Mouse (Mus musculus) thymus, postnatal 14 days (tissue): Measurements from ENCODE around the gene Rasl10b.

Source experiments
- DNase-seq: peaks from one replicate; pipeline ENCODE4 v3.0.0; 2021

Rasl10b gene

DNA sequence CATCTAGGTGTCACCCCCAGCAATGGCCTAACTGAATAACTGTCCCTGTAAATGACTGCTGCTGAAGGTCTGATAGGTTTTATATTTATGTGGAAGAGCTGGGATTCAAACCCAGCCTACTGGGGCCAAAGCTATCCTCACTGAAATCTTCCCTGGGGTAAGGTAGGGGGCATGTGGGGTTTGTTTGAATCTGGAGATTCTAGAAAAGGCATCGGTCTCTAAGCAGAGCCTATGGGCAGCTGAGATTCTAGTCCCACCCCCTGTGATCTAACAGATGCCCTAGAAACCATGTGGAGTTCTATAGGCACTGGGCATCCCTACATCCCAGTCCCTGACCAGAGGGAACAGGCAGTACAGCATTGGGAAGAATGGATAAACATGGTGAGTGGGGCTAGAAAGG, 28.4 kb downstream of the Rasl10b start, which contains the start of gene 1700020L24Rik:
1700020L24Rik (plus strand) TSS at position 301 of the 400 bp plus-strand sequence.
- no peak for DNase-seq

- DNase-seq = no peak
These were observed 30.6 kb downstream of the Rasl10b start for GRCm38 (mm10) chr11:83439426-83440060.

DNA sequence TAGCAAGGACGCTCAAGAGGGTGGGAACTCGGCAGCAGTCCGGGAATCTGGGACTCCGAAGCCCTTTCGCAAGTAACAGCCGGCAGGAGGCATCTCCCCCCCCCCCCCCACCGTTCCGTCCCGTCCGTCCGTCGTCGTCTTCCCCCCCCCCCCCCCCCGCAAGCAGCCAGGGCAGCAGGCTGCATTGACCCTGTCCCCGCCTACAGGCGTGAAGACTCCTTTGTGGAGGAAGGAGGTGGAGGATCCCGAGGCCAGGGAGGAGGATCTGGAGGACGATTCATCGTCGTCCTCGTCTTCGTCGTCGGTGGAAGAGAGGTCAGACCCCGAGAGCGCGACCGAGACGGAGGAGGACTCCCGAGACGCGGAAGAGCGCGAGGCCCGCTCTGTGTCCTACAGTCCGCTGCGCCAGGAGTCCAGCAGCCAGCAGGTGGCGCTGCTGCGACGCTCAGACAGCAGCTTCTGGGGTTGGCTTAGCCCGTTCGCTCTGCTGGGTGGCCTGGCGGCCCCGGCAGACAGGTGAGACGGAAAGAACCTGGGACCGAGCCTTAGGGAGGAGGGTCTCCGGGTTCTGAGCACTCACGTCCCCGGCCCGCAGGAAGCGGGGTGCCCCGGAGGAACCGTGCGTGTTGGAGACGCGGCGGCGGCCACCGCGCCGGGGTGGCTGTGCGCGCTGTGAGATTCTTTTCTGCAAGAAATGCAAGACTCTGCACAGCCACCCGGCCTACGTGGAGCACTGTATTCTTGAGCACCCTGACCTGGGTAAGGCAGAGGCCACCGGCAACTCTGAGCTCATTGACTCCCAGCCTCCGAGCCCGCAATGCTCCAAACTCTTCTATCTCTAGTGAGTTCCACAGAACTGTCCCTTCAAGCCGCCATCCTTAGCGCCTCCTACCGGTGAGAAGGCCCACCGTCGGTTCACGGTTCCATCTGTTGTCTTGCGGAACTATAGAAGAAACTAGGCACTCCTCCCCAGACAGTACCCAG, 31.4 kb downstream of the Rasl10b start:
- peak; percentile 90 for DNase-seq

- no peak for DNase-seq
These were observed 32.3 kb downstream of the Rasl10b start for GRCm38 (mm10) chr11:83441235-83441634.

DNA sequence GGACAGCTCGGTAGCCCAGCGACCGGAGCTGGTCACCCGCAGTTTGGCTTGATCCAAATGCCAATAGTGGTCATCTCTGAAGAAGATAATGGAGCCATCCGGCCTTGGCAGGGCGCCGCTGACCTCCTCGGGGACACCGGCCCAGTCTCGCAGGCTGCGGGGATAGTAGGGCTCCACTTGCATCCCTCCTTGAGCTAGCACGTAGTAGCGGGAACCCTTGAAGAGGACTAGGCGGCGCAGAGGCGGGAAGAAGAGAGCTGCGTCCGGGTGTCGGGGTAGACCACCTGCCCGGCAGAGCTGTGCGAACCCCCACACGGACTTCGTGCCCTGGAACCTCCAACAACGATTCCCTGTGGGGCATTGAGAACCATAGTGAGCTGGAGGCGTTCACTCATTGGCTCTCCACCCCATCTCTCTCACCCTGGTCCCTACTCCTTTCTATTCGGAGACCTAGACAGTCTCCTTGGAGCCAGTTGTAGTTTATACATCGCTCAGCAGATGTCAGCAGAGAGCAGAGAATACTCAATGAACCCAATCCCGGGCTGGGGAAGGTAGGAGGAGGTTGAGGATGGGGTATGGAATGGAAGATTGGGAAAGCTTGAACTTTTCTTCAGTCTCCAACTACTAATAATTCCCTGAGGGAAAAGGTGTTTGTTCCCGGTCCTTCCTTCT, 33.8 kb downstream of the Rasl10b start:
- peak; percentile 65 for DNase-seq

DNA sequence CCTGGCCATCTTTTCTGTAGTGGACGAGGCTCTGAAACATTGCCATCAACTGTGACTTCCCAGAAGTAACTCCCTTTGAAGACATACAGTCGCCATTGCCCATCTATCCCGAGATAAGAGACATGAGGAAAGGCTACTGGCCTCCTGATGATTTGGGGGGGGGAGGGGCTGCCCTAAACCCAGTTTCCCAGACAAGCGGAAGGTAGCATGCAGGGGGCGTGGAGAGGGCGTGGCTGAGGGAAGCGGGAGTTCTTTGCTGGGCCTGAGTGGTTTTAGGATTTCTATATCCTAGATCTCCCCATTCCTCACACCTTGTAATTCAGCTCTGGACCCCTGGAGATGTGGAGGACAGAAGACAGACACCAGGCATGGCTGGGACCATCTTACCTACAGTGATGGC, 34.9 kb downstream of the Rasl10b start:
- DNase-seq = no peak

- peak; percentile 23 for DNase-seq
These were observed 36.1 kb downstream of the Rasl10b start for GRCm38 (mm10) chr11:83445001-83445400.

GRCm38 (mm10) chr11:83447612-83448011, 38.7 kb downstream of the Rasl10b start:
- DNase-seq = no peak

- no peak for DNase-seq
These were observed 39.3 kb downstream of the Rasl10b start for GRCm38 (mm10) chr11:83448021-83448926.

- DNase-seq = no peak
These were observed 39.9 kb downstream of the Rasl10b start for GRCm38 (mm10) chr11:83448927-83449236.

GRCm38 (mm10) chr11:83449298-83449697, 40.4 kb downstream of the Rasl10b start:
- no peak for DNase-seq

- no peak for DNase-seq
These were observed 41.6 kb downstream of the Rasl10b start for GRCm38 (mm10) chr11:83450550-83450949.

GRCm38 (mm10) chr11:83451281-83451680, 42.3 kb downstream of the Rasl10b start:
- no peak for DNase-seq

DNA sequence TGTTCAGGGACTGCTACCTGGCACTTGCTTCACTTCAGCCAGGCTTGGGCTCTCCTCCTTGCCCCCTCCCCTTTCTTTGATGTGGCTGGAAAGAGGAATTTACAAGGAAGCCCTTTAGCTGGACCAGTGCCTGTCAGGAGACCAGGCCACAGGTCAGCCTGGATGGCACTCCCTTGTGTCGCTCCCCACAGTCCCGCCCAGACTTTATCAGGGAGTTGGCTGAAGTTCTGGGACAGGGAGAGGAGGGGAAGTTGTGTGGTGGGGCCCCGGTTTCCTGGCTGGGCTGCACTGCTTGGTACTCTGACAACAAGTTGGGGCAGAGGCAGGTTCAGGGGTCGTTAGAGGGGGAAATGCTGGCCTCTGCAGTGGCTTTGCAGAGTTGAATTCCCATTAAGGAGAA, 45.6 kb downstream of the Rasl10b start:
- no peak for DNase-seq

- DNase-seq = no peak
These were observed 46.7 kb downstream of the Rasl10b start for GRCm38 (mm10) chr11:83455608-83456007.

DNA sequence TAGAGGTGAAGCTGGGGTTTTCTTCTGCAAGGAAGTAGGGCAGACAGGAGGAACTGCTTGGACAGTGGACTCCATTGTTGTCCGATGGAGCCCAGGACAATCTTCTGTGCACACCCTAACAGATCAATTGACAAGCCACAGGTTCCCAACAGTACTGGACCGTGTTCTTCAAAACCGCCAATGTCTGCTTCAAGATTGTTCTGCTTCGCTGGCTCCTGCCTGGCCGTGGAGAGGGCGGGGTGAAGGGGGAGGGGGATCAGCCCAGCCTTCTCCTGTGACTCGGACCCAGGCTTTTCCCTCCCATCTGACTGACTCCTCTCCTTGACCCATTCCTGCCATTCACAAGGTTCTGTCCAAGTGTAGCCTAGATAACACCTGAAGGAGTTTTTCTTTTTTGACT, 48.3 kb downstream of the Rasl10b start:
- DNase-seq = no peak

- DNase-seq = no peak
These were observed 49.1 kb downstream of the Rasl10b start for GRCm38 (mm10) chr11:83457912-83458601.

DNA sequence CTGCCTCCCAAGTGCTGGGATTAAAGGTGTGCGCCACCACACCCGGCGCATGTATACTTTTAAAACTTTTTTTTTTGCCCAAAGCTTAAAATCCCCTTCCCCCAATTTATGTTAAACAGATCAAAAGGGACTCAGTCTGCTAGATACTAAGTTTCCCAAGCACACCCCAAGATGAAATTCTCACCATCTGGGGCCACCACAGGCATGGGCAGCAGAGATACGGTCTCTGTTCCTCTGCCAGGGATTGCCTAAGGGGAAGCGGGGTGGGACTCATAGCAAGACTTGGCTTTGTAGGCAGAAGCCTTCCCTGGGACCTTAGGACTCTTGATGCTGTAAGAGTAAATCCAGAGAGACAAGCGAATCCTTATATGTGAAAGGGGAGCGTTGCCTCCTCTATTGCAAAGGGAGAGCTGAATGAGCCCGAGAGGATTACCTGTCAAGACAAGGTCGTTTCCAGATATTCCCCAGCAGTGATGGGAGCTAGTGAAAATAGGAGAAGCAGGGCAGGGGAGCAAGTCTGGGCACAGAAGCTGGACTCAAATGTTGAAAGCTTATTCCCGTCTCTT, 52.6 kb downstream of the Rasl10b start:
- DNase-seq = no peak

DNA sequence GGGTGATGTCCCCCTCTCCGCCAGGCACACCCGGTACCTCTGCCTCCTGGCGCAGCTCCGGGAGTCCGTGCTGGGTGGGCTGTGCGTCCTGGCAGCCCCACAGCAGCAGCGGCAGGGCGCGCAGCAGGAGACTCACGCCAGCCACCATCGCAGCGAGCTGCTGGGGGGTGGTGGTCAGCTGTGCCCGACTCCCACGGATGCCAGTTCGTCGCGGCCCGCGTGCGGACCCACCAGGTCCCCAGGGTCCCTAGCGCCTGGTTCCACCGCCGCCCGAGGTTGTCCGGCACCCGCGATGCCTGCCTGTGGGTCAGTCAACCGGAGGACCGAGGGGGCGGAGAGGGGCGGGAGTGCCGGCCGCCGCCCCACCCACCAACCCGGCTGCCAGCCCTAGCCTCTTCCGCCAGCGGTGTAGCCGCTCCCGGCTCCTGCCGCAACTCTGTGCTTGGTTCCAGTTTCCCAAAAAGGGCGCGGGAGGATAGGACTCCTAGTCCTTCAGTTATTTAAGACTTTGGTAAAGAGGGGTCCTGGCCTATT, 53.8 kb downstream of the Rasl10b start, which contains the start of gene Mmp28:
Mmp28 (minus strand) TSS at position 361 of the 534 bp plus-strand sequence.
- no peak for DNase-seq

DNA sequence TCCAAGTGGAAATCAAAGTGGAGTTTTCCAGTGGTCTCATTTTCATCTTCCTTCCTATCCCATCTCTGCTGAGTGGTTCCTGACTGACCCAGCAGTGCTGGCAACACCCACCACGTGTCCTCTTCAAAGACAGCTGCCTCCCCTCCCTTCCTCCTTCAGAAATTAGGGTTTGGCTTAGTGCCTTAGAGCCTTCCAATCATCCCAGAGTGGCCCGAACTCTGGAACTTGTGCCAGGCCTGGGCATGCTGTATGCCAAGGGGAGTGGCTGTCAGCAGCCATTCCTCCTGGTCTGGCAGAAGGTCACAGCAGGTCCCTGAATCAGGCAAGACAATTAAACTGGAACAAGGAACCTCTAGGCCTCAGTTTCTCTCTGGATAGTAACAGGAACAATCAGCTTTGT, 57.0 kb downstream of the Rasl10b start:
- no peak for DNase-seq

- no peak for DNase-seq
These were observed 58.2 kb downstream of the Rasl10b start for GRCm38 (mm10) chr11:83467120-83467652.
